Mouse (Mus musculus): Measurements from ENCODE around the gene Cntn4.

The Cntn4 gene

GRCm38 (mm10) chr6:106283815-106284214 is 606.4 kb downstream of the Cntn4 start:
- Histone ChIP-seq H3K36me3 (ENCODE audit: insufficient read depth, low read length) (no peaks in the 10 kb centered on the region), H3K4me1 (replicated peaks; ENCODE audit: low read depth, low read length) (no peaks in the 10 kb centered on the region), H3K27me3 (ENCODE audit: insufficient read depth, low read length) (no peaks in the 10 kb centered on the region), H3K9me3 (ENCODE audit: low read length) (no peaks in the 10 kb centered on the region), H3K4me3 (replicated peaks; ENCODE audit: low read length) (no peak overlapping the region)
- TF ChIP-seq CTCF (conservative IDR thresholded peaks at IDR 0.05; ENCODE audit: low read length) (no peak), NANOG (IDR thresholded peaks at IDR 0.05; ENCODE audit: borderline replicate concordance, low read length) (no peak), POU5F1 (IDR thresholded peaks at IDR 0.05; ENCODE audit: borderline replicate concordance, low read length) (no peak)

GRCm38 (mm10) chr6:106299451-106299850 is 622.0 kb downstream of the Cntn4 start:
- TF ChIP-seq POU5F1 (IDR thresholded peaks at IDR 0.05; ENCODE audit: borderline replicate concordance, low read length) (no peak), NANOG (IDR thresholded peaks at IDR 0.05; ENCODE audit: borderline replicate concordance, low read length) (no peak), CTCF (conservative IDR thresholded peaks at IDR 0.05; ENCODE audit: low read length) (no peak)
- no peaks in the 10 kb centered on the region for H3K9me3 ChIP-seq (ENCODE audit: low read length)
- H3K36me3 ChIP-seq (ENCODE audit: insufficient read depth, low read length): no peaks in the 10 kb centered on the region
- no peaks in the 10 kb centered on the region for H3K4me1 ChIP-seq (replicated peaks; ENCODE audit: low read depth, low read length)
- H3K4me3 ChIP-seq (replicated peaks; ENCODE audit: low read length): no peak overlapping the region
- H3K27me3 ChIP-seq (ENCODE audit: insufficient read depth, low read length): no peaks in the 10 kb centered on the region

GRCm38 (mm10) chr6:106300179-106300578 is 622.7 kb downstream of the Cntn4 start:
- TF ChIP-seq POU5F1 (IDR thresholded peaks at IDR 0.05; ENCODE audit: borderline replicate concordance, low read length): no peak
- Histone ChIP-seq H3K36me3 (ENCODE audit: insufficient read depth, low read length) (no peaks in the 10 kb centered on the region), H3K9me3 (ENCODE audit: low read length) (no peaks in the 10 kb centered on the region), H3K4me3 (replicated peaks; ENCODE audit: low read length) (no peak overlapping the region), H3K4me1 (replicated peaks; ENCODE audit: low read depth, low read length) (no peaks in the 10 kb centered on the region), H3K27me3 (ENCODE audit: insufficient read depth, low read length) (no peaks in the 10 kb centered on the region)

- Histone ChIP-seq H3K36me3 (ENCODE audit: insufficient read depth, low read length) (no peaks in the 10 kb centered on the region), H3K4me3 (replicated peaks; ENCODE audit: low read length) (no peak overlapping the region)
- TF ChIP-seq CTCF (conservative IDR thresholded peaks at IDR 0.05; ENCODE audit: low read length) (no peak), POU5F1 (IDR thresholded peaks at IDR 0.05; ENCODE audit: borderline replicate concordance, low read length) (no peak), NANOG (IDR thresholded peaks at IDR 0.05; ENCODE audit: borderline replicate concordance, low read length) (no peak)
These were observed 625.0 kb downstream of the Cntn4 start for GRCm38 (mm10) chr6:106302435-106302834.

GRCm38 (mm10) chr6:106328987-106329386 is 651.5 kb downstream of the Cntn4 start:
- Histone ChIP-seq H3K36me3 (ENCODE audit: insufficient read depth, low read length) (no peaks in the 10 kb centered on the region), H3K27me3 (ENCODE audit: insufficient read depth, low read length) (no peaks in the 10 kb centered on the region), H3K4me1 (replicated peaks; ENCODE audit: low read depth, low read length) (no peaks in the 10 kb centered on the region), H3K4me3 (replicated peaks; ENCODE audit: low read length) (no peak overlapping the region), H3K9me3 (ENCODE audit: low read length) (no peaks in the 10 kb centered on the region)
- TF ChIP-seq NANOG (IDR thresholded peaks at IDR 0.05; ENCODE audit: borderline replicate concordance, low read length) (no peak), CTCF (conservative IDR thresholded peaks at IDR 0.05; ENCODE audit: low read length) (no peak)

More at GRCm38 (mm10) chr6:106302435-106302834, 625.0 kb downstream of the Cntn4 start:
- no peaks in the 10 kb centered on the region for H3K9me3 ChIP-seq (ENCODE audit: low read length)
- no peaks in the 10 kb centered on the region for H3K4me1 ChIP-seq (replicated peaks; ENCODE audit: low read depth, low read length)
- H3K27me3 ChIP-seq (ENCODE audit: insufficient read depth, low read length): no peaks in the 10 kb centered on the region

GRCm38 (mm10) chr6:106329636-106330035 is 652.2 kb downstream of the Cntn4 start:
- Histone ChIP-seq H3K4me1 (replicated peaks; ENCODE audit: low read depth, low read length) (no peaks in the 10 kb centered on the region), H3K27me3 (ENCODE audit: insufficient read depth, low read length) (no peaks in the 10 kb centered on the region), H3K4me3 (replicated peaks; ENCODE audit: low read length) (no peak overlapping the region), H3K9me3 (ENCODE audit: low read length) (no peaks in the 10 kb centered on the region), H3K36me3 (ENCODE audit: insufficient read depth, low read length) (no peaks in the 10 kb centered on the region)
- TF ChIP-seq CTCF (conservative IDR thresholded peaks at IDR 0.05; ENCODE audit: low read length) (peak; percentile 23; the same call in 1 of the 2 replicates), NANOG (IDR thresholded peaks at IDR 0.05; ENCODE audit: borderline replicate concordance, low read length) (no peak), POU5F1 (IDR thresholded peaks at IDR 0.05; ENCODE audit: borderline replicate concordance, low read length) (no peak)

GRCm38 (mm10) chr6:106332466-106332865 is 655.0 kb downstream of the Cntn4 start:
- H3K27me3 ChIP-seq (ENCODE audit: insufficient read depth, low read length): no peaks in the 10 kb centered on the region
- 0 out of 2 replicates have a peak, but pooled peaks cover 5% of the 10 kb centered on the region for H3K4me1 ChIP-seq (replicated peaks; ENCODE audit: low read depth, low read length)
- TF ChIP-seq CTCF (conservative IDR thresholded peaks at IDR 0.05; ENCODE audit: low read length) (no peak), POU5F1 (IDR thresholded peaks at IDR 0.05; ENCODE audit: borderline replicate concordance, low read length) (no peak)
- no peaks in the 10 kb centered on the region for H3K36me3 ChIP-seq (ENCODE audit: insufficient read depth, low read length)
- no peaks in the 10 kb centered on the region for H3K9me3 ChIP-seq (ENCODE audit: low read length)
- H3K4me3 ChIP-seq (replicated peaks; ENCODE audit: low read length): no peak overlapping the region

- H3K27me3 ChIP-seq (ENCODE audit: insufficient read depth, low read length): no peaks in the 10 kb centered on the region
- H3K4me1 ChIP-seq (replicated peaks; ENCODE audit: low read depth, low read length): 0 out of 2 replicates have a peak, but pooled peaks cover 5% of the 10 kb centered on the region
- H3K36me3 ChIP-seq (ENCODE audit: insufficient read depth, low read length): no peaks in the 10 kb centered on the region
- H3K4me3 ChIP-seq (replicated peaks; ENCODE audit: low read length): no peak overlapping the region
- no peak for TF ChIP-seq POU5F1 (IDR thresholded peaks at IDR 0.05; ENCODE audit: borderline replicate concordance, low read length)
- TF ChIP-seq CTCF (conservative IDR thresholded peaks at IDR 0.05; ENCODE audit: low read length): no peak
- TF ChIP-seq NANOG (IDR thresholded peaks at IDR 0.05; ENCODE audit: borderline replicate concordance, low read length): no peak
- no peaks in the 10 kb centered on the region for H3K9me3 ChIP-seq (ENCODE audit: low read length)
These were observed 655.5 kb downstream of the Cntn4 start for GRCm38 (mm10) chr6:106332933-106333332.

- no peaks in the 10 kb centered on the region for H3K9me3 ChIP-seq (ENCODE audit: low read length)
- TF ChIP-seq POU5F1 (IDR thresholded peaks at IDR 0.05; ENCODE audit: borderline replicate concordance, low read length) (no peak), CTCF (conservative IDR thresholded peaks at IDR 0.05; ENCODE audit: low read length) (no peak), NANOG (IDR thresholded peaks at IDR 0.05; ENCODE audit: borderline replicate concordance, low read length) (no peak)
- no peaks in the 10 kb centered on the region for H3K36me3 ChIP-seq (ENCODE audit: insufficient read depth, low read length)
- H3K4me1 ChIP-seq (replicated peaks; ENCODE audit: low read depth, low read length): 0 out of 2 replicates have a peak, but pooled peaks cover 5% of the 10 kb centered on the region
- no peaks in the 10 kb centered on the region for H3K27me3 ChIP-seq (ENCODE audit: insufficient read depth, low read length)
- H3K4me3 ChIP-seq (replicated peaks; ENCODE audit: low read length): no peak overlapping the region
These were observed 657.6 kb downstream of the Cntn4 start for GRCm38 (mm10) chr6:106335066-106335465.
